Mouse (Mus musculus): Measurements from ENCODE around the gene Hk2. TPM values are rescaled to one million over a fixed set of nuclear protein-coding genes. Genes with fewer than 3 reads are reported as not detected.

Hk2 gene
- polyA plus RNA-seq, 1 experiment from 2014 or later = 20.1 TPM

DNA sequence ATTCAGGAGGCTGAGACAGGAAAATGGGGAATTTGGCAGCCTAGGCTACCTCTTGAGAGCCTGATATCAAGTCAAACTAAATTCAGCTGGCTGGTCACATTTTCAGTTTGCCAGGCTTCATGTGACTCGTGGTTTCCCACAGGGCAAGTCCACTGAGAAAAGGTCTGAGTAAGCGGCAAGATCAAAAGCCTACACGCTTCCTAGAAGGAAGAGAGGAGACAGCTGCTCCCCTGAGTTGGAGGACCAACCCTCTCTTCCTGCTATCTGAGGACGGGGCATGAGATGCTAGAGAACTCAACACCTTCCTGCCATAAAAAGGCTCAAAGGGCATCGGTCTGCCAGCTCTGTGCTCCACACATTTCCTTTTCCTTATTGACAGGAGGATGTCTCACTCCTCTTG, 27.2 kb downstream of the Hk2 start:
- Histone ChIP-seq H3K4me3 (ENCODE audit: low read depth, low read length) (no peak overlapping the region), H3K9me3 (ENCODE audit: control insufficient read depth, low read length) (no peaks in the 10 kb centered on the region), H3K27ac (replicated peaks; ENCODE audit: low read depth, low read length) (no peak overlapping the region), H3K27me3 (ENCODE audit: control insufficient read depth, insufficient read depth, low read length) (no peaks in the 10 kb centered on the region), H3K9ac (ENCODE audit: low read length) (no peak overlapping the region), H3K4me1 (ENCODE audit: control insufficient read depth, insufficient read depth, low read length) (no peaks in the 10 kb centered on the region), H3K36me3 (ENCODE audit: control insufficient read depth, insufficient read depth, low read length) (peaks cover 6% of the 10 kb centered on the region; the same call in 1 of the 2 replicates), H3K4me2 (ENCODE audit: low read depth, severe bottlenecking) (no peak overlapping the region)
- DNase-seq (ENCODE audit: low spot score) (no peak), ATAC-seq (ENCODE audit: insufficient number of reproducible peaks, low FRiP score, low TSS enrichment, low read depth) (no peak)
- WGBS = 73% methylated on average over 5 of the region's 5 CpGs

DNA sequence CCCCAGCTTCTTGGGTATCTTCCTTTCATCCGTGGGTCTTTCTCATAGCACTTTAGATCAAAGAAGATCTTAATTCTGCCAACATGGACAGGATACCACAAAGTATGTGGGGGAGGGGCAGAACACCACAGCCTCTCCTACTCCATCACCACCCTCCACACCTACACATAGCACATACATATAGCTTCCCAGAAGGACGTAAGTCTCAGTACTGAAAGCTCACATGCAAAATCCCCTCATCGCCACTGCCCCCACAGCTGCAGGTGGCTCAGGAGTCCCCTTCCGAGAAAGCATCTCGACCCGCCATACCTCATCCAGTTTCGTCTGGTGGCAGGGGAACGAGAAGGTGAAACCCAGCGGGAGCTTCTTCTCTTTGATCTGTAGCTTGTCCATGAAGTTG, 29.7 kb downstream of the Hk2 start:
- Histone ChIP-seq H3K36me3 (ENCODE audit: control insufficient read depth, insufficient read depth, low read length) (peaks cover 6% of the 10 kb centered on the region; the same call in 1 of the 2 replicates), H3K4me3 (ENCODE audit: low read depth, low read length) (no peak overlapping the region), H3K27me3 (ENCODE audit: control insufficient read depth, insufficient read depth, low read length) (no peaks in the 10 kb centered on the region), H3K9ac (ENCODE audit: low read length) (no peak overlapping the region), H3K27ac (replicated peaks; ENCODE audit: low read depth, low read length) (no peak overlapping the region), H3K4me1 (ENCODE audit: control insufficient read depth, insufficient read depth, low read length) (no peaks in the 10 kb centered on the region), H3K4me2 (ENCODE audit: low read depth, severe bottlenecking) (no peak overlapping the region), H3K9me3 (ENCODE audit: control insufficient read depth, low read length) (no peaks in the 10 kb centered on the region)
- DNase-seq (ENCODE audit: low spot score) = no peak
- 93% methylated on average over 9 of the region's 9 CpGs for WGBS
- ATAC-seq (ENCODE audit: insufficient number of reproducible peaks, low FRiP score, low TSS enrichment, low read depth) = no peak

- no peak overlapping the region for H3K4me3 ChIP-seq (ENCODE audit: low read depth, low read length)
- ATAC-seq (ENCODE audit: insufficient number of reproducible peaks, low FRiP score, low TSS enrichment, low read depth) = no peak
- no peak overlapping the region for H3K9ac ChIP-seq (ENCODE audit: low read length)
- H3K4me2 ChIP-seq (ENCODE audit: low read depth, severe bottlenecking) = no peak overlapping the region
- 91% methylated on average over 5 of the region's 5 CpGs for WGBS
- H3K9me3 ChIP-seq (ENCODE audit: control insufficient read depth, low read length) = no peaks in the 10 kb centered on the region
- peaks cover 7% of the 10 kb centered on the region; the same call in 1 of the 2 replicates for H3K36me3 ChIP-seq (ENCODE audit: control insufficient read depth, insufficient read depth, low read length)
- H3K27me3 ChIP-seq (ENCODE audit: control insufficient read depth, insufficient read depth, low read length) = no peaks in the 10 kb centered on the region
- H3K27ac ChIP-seq (replicated peaks; ENCODE audit: low read depth, low read length) = no peak overlapping the region
- DNase-seq (ENCODE audit: low spot score) = no peak
- H3K4me1 ChIP-seq (ENCODE audit: control insufficient read depth, insufficient read depth, low read length) = no peaks in the 10 kb centered on the region
Measured at GRCm38 (mm10) chr6:82741518-82741880, 32.8 kb downstream of the Hk2 start.

- Histone ChIP-seq H3K4me1 (ENCODE audit: control insufficient read depth, insufficient read depth, low read length) (no peaks in the 10 kb centered on the region), H3K9me3 (ENCODE audit: control insufficient read depth, low read length) (no peaks in the 10 kb centered on the region), H3K9ac (ENCODE audit: low read length) (no peak overlapping the region), H3K27ac (replicated peaks; ENCODE audit: low read depth, low read length) (no peak overlapping the region), H3K4me2 (ENCODE audit: low read depth, severe bottlenecking) (no peak overlapping the region), H3K27me3 (ENCODE audit: control insufficient read depth, insufficient read depth, low read length) (no peaks in the 10 kb centered on the region), H3K36me3 (ENCODE audit: control insufficient read depth, insufficient read depth, low read length) (peaks cover 7% of the 10 kb centered on the region; the same call in 1 of the 2 replicates), H3K4me3 (ENCODE audit: low read depth, low read length) (no peak overlapping the region)
- DNase-seq (ENCODE audit: low spot score) = no peak
- WGBS = 84% methylated on average over 8 of the region's 8 CpGs
- ATAC-seq (ENCODE audit: insufficient number of reproducible peaks, low FRiP score, low TSS enrichment, low read depth) = no peak
Measured at GRCm38 (mm10) chr6:82740868-82741517, 33.3 kb downstream of the Hk2 start.

GRCm38 (mm10) chr6:82740269-82740668, 34.0 kb downstream of the Hk2 start:
- ATAC-seq (ENCODE audit: insufficient number of reproducible peaks, low FRiP score, low TSS enrichment, low read depth) = peak; percentile 72; the same call in 1 of the 2 replicates
- H3K4me2 ChIP-seq (ENCODE audit: low read depth, severe bottlenecking) = no peak overlapping the region
- H3K9ac ChIP-seq (ENCODE audit: low read length) = no peak overlapping the region
- peak; percentile 50 for DNase-seq (ENCODE audit: low spot score)
- peaks cover 7% of the 10 kb centered on the region; the same call in 1 of the 2 replicates for H3K36me3 ChIP-seq (ENCODE audit: control insufficient read depth, insufficient read depth, low read length)
- 40% methylated on average over 6 of the region's 6 CpGs for WGBS
- H3K4me3 ChIP-seq (ENCODE audit: low read depth, low read length) = no peak overlapping the region
- no peaks in the 10 kb centered on the region for H3K9me3 ChIP-seq (ENCODE audit: control insufficient read depth, low read length)
- H3K4me1 ChIP-seq (ENCODE audit: control insufficient read depth, insufficient read depth, low read length) = no peaks in the 10 kb centered on the region
- no peak overlapping the region for H3K27ac ChIP-seq (replicated peaks; ENCODE audit: low read depth, low read length)
- H3K27me3 ChIP-seq (ENCODE audit: control insufficient read depth, insufficient read depth, low read length) = no peaks in the 10 kb centered on the region

- Histone ChIP-seq H3K27ac (replicated peaks; ENCODE audit: low read depth, low read length) (no peak overlapping the region), H3K4me3 (ENCODE audit: low read depth, low read length) (no peak overlapping the region), H3K9ac (ENCODE audit: low read length) (no peak overlapping the region), H3K4me1 (ENCODE audit: control insufficient read depth, insufficient read depth, low read length) (no peaks in the 10 kb centered on the region), H3K27me3 (ENCODE audit: control insufficient read depth, insufficient read depth, low read length) (no peaks in the 10 kb centered on the region), H3K4me2 (ENCODE audit: low read depth, severe bottlenecking) (no peak overlapping the region), H3K9me3 (ENCODE audit: control insufficient read depth, low read length) (no peaks in the 10 kb centered on the region), H3K36me3 (ENCODE audit: control insufficient read depth, insufficient read depth, low read length) (peaks cover 5% of the 10 kb centered on the region; the same call in 1 of the 2 replicates)
- WGBS = 95% methylated on average over 27 of the region's 27 CpGs
- no peak for DNase-seq (ENCODE audit: low spot score)
- ATAC-seq (ENCODE audit: insufficient number of reproducible peaks, low FRiP score, low TSS enrichment, low read depth) = no peak
Measured at GRCm38 (mm10) chr6:82737634-82738540, 36.4 kb downstream of the Hk2 start.

DNA sequence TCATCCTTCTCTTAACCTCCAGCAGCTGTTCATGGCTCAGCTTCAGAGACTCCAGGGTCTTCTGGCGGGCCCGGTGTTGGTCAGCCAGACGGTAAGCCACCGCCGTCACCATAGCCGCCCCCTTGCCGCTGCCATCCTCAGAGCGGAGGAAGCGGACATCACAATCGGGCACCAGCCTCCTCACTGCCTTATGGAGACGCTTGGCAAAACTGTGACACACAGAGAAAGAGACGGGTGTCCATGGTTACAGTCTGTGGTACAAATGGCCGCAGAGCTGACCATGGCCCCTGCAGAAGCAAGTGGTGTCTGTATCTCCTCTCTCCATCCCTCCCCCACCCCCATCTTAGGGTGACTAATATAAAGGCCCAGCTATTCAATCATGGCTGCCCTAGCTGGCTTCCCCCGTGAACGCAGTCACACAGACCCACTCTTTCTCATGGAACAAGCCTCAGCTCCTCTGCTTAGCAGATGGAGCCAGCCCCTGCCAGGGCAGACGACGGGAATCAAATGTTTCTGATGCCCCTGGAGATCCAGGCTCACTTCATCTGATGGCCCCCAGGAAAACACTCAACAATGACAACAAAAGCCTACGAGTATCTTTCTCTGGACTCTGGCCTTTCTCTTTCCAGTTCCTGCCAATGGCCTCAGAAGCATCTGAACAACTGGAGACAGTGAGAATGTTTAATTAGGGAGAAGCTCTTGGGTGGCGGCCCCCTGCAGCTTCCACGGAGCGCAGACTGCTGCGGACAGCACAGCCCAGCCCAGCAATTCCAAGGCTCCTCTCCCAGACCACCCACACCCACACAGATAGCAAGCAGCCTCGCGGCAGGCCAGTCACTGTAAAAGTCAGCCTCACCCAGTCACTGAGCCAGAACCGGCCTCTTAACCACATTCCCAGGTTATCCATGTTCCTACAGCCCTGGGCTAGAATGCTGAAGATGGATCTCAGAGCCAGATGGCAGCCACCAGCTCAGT, 37.3 kb downstream of the Hk2 start:
- Histone ChIP-seq H3K36me3 (ENCODE audit: control insufficient read depth, insufficient read depth, low read length) (peaks cover 2% of the 10 kb centered on the region; the same call in 1 of the 2 replicates), H3K4me3 (ENCODE audit: low read depth, low read length) (no peak overlapping the region), H3K9ac (ENCODE audit: low read length) (no peak overlapping the region), H3K27me3 (ENCODE audit: control insufficient read depth, insufficient read depth, low read length) (no peaks in the 10 kb centered on the region), H3K4me2 (ENCODE audit: low read depth, severe bottlenecking) (no peak overlapping the region), H3K4me1 (ENCODE audit: control insufficient read depth, insufficient read depth, low read length) (no peaks in the 10 kb centered on the region), H3K27ac (replicated peaks; ENCODE audit: low read depth, low read length) (no peak overlapping the region), H3K9me3 (ENCODE audit: control insufficient read depth, low read length) (no peaks in the 10 kb centered on the region)
- no peak for DNase-seq (ENCODE audit: low spot score)
- 89% methylated on average over 25 of the region's 25 CpGs for WGBS
- no peak for ATAC-seq (ENCODE audit: insufficient number of reproducible peaks, low FRiP score, low TSS enrichment, low read depth)

- H3K9ac ChIP-seq (ENCODE audit: low read length) = no peak overlapping the region
- DNase-seq (ENCODE audit: low spot score) = no peak
Measured at GRCm38 (mm10) chr6:82735347-82735746, 38.9 kb downstream of the Hk2 start.

More at GRCm38 (mm10) chr6:82735347-82735746, 38.9 kb downstream of the Hk2 start:
- Histone ChIP-seq H3K9me3 (ENCODE audit: control insufficient read depth, low read length) (no peaks in the 10 kb centered on the region), H3K27ac (replicated peaks; ENCODE audit: low read depth, low read length) (no peak overlapping the region), H3K4me2 (ENCODE audit: low read depth, severe bottlenecking) (no peak overlapping the region), H3K36me3 (ENCODE audit: control insufficient read depth, insufficient read depth, low read length) (peaks cover 8% of the 10 kb centered on the region), H3K4me1 (ENCODE audit: control insufficient read depth, insufficient read depth, low read length) (no peaks in the 10 kb centered on the region), H3K27me3 (ENCODE audit: control insufficient read depth, insufficient read depth, low read length) (no peaks in the 10 kb centered on the region), H3K4me3 (ENCODE audit: low read depth, low read length) (no peak overlapping the region)
- ATAC-seq (ENCODE audit: insufficient number of reproducible peaks, low FRiP score, low TSS enrichment, low read depth) = no peak
- WGBS = 90% methylated on average over 7 of the region's 7 CpGs

Measured in limb, embryonic 11.5 days (tissue).